Comparison of ENCODE assay signal across 25 mouse cellular contexts in genomic region chr4:53567065-53567464, GRCm38 (mm10).
DNase-seq lines count a peak whose midpoint lies in the region; ATAC-seq and TF ChIP-seq lines count a peak whose summit lies in the region.
"Had no signal": no experiment of that assay in that cellular context is flagged by ENCODE, and none has a peak within 500 bp of the region (broad histone marks: within the 10 kb centered on the region; RNA-seq: fewer than 3 reads in every experiment).

No protein-coding gene starts in this region.

- TF ChIP-seq POLR2A in lung, adult 2 months (IDR thresholded peaks at IDR 0.05; ENCODE audit: borderline replicate concordance, extremely low read depth, low read depth, low read length) = no peak

- H3K9ac ChIP-seq in lung, postnatal 0 days (replicated peaks; ENCODE audit: low read depth) = no peak overlapping the region
- H3K9ac ChIP-seq: embryonic facial prominence, embryonic 12.5 days; forebrain, embryonic 13.5 days; forebrain, embryonic 15.5 days had no signal

- no peak for TF ChIP-seq CTCF in lung, postnatal 0 days (IDR thresholded peaks at IDR 0.05)
- no peak for TF ChIP-seq CTCF in lung, adult 2 months (IDR thresholded peaks at IDR 0.05; ENCODE audit: insufficient read depth, low read length)

- no peaks in the 10 kb centered on the region for H3K9me3 ChIP-seq in lung, postnatal 0 days (ENCODE audit: low read length)
- H3K9me3 ChIP-seq: embryonic facial prominence, embryonic 10.5 days; embryonic facial prominence, embryonic 12.5 days; forebrain, embryonic 13.5 days; forebrain, embryonic 15.5 days; G1E had no signal

- no peaks in the 10 kb centered on the region for H3K36me3 ChIP-seq in lung, postnatal 0 days (ENCODE audit: insufficient read depth, low read length)

- H3K4me3 ChIP-seq in lung, postnatal 0 days (ENCODE audit: low read depth, low read length) = no peak overlapping the region
- H3K4me3 ChIP-seq in lung, adult 2 months (replicated peaks; ENCODE audit: extremely low read depth, low read depth, low read length) = no peak overlapping the region
- H3K4me3 ChIP-seq: embryonic facial prominence, embryonic 10.5 days; embryonic facial prominence, embryonic 12.5 days; forebrain, embryonic 13.5 days; forebrain, embryonic 15.5 days had no signal

- no peak for TF ChIP-seq EP300 in lung, postnatal 0 days (IDR thresholded peaks at IDR 0.05)

- 0 out of 2 replicates have a peak, but pooled peaks have one; percentile 28 for ATAC-seq in lung, postnatal 0 days
- ATAC-seq in common myeloid progenitor, adult 5-6 weeks (replicated peaks; ENCODE audit: low read depth, poor library complexity, severe bottlenecking) = 0 out of 2 replicates have a peak, but pooled peaks have one; percentile 25
- peak; percentile 45; the same call in 1 of the 2 replicates for ATAC-seq in megakaryocyte, adult 5-6 weeks (ENCODE audit: poor library complexity, severe bottlenecking)
- ATAC-seq: activated CD4-positive, CD25-positive, alpha-beta regulatory T cell, adult 4 months; CD4-positive, CD25-positive, alpha-beta regulatory T cell, adult 4 months; forebrain, embryonic 13.5 days; forebrain, embryonic 15.5 days; Patski had no signal

- H3K4me2 ChIP-seq in lung, postnatal 0 days (replicated peaks; ENCODE audit: low read depth, low read length) = no peak overlapping the region
- H3K4me2 ChIP-seq: embryonic facial prominence, embryonic 12.5 days; forebrain, embryonic 13.5 days; forebrain, embryonic 15.5 days had no signal

- no peak overlapping the region for H3K27ac ChIP-seq in lung, postnatal 0 days (ENCODE audit: low read length)
- H3K27ac ChIP-seq: embryonic facial prominence, embryonic 10.5 days; embryonic facial prominence, embryonic 12.5 days; forebrain, embryonic 13.5 days; forebrain, embryonic 15.5 days had no signal

- 89% methylated on average over 1 of the region's 1 CpGs for WGBS in lung, postnatal 0 days
- 86% methylated on average over 1 of the region's 1 CpGs for WGBS in lung, adult 2 months

- peak; percentile 37 for DNase-seq in lung, postnatal 0 days (ENCODE audit: low spot score)
- DNase-seq in lung, adult 2 months = no peak
- DNase-seq in neural tube, embryonic 10.5 days (ENCODE audit: extremely low spot score, low spot score) = no peak
- DNase-seq in spleen, postnatal 36 days (ENCODE audit: low spot score in 2 of 2) = no peak
- DNase-seq in kidney, postnatal 36 days = no peak
- DNase-seq: adrenal gland, adult 2 months; adrenal gland, postnatal 10 days; adrenal gland, postnatal 25 days; B cell, adult 2 months; cerebellum, adult 11-12 months; cerebellum, adult 2 months; cerebellum, adult 9-10 months; cerebellum, postnatal 10 days; cerebellum, postnatal 36 days had no signal

- no peaks in the 10 kb centered on the region for H3K27me3 ChIP-seq in lung, postnatal 0 days (replicated peaks; ENCODE audit: insufficient read depth, low read length)
- H3K27me3 ChIP-seq: CH12.LX; embryonic facial prominence, embryonic 12.5 days; forebrain, embryonic 13.5 days; forebrain, embryonic 15.5 days; Patski had no signal

- no peaks in the 10 kb centered on the region for H3K4me1 ChIP-seq in lung, postnatal 0 days (ENCODE audit: insufficient read depth, low read depth, low read length)
- no peaks in the 10 kb centered on the region for H3K4me1 ChIP-seq in lung, adult 2 months (ENCODE audit: control insufficient read depth, insufficient read depth, low read length)
- H3K4me1 ChIP-seq: embryonic facial prominence, embryonic 10.5 days; embryonic facial prominence, embryonic 12.5 days; forebrain, embryonic 13.5 days; forebrain, embryonic 15.5 days had no signal
